Mouse (Mus musculus) G1E (cell line): ENCODE measurements at regions not wholly inside any gene's neighbourhood (a gene's known extent, or its start where the extent isn't known, plus 50 kb on each side); places are given as distances from the start of the nearest gene placed in this dataset.

ENCODE experiments used
- CTCF ChIP-seq: IDR thresholded peaks from 2 replicates; pipeline ENCODE4 v1.5.1; 2012; ENCODE audit warnings: low read depth, low read length, inconsistent platforms, mixed read lengths
- GATA1 ChIP-seq: IDR thresholded peaks from 2 replicates; pipeline ENCODE4 v1.6.1; 2012; ENCODE audit warnings: borderline replicate concordance, low read length, inconsistent platforms, mixed read lengths
- GATA2 ChIP-seq: IDR thresholded peaks from 2 replicates; pipeline ENCODE4 v1.6.1; 2012; ENCODE audit warnings: low read depth, low read length, inconsistent platforms, borderline replicate concordance
- POLR2AphosphoS5 ChIP-seq: IDR thresholded peaks from 2 replicates; pipeline ENCODE4 v1.6.1; 2012; ENCODE audit warnings: low read depth, low read length, inconsistent platforms; ENCODE audit not compliant: insufficient replicate concordance
- TAL1 ChIP-seq: conservative IDR thresholded peaks from 2 replicates; pipeline ENCODE4 v1.6.1; 2012; ENCODE audit warnings: low read depth, low read length, inconsistent platforms, mixed read lengths

DNA sequence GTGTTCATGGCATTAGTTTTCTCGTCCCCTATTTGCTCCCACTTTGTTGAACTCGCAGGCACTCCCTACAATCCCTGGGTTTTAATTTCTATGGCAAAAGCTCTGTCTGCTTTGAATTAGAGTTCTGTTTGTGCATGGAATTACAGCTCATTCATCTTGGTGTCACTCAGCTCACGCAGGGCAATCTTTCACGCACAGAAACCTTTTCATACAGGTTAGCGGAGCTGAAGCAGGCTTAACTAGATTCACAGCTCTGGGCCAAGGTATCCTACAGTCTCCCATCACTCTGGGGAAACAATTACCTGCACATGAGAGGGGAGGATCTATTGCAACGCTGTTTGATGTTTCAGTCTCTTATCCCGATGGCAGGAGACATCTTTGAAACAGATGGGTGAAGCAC, 95.3 kb upstream of the Kbtbd8 start:
- no peak for TF ChIP-seq CTCF
- no peak for TF ChIP-seq GATA2
- no peak for TF ChIP-seq GATA1
- no peak for TF ChIP-seq POLR2AphosphoS5
- no peak for TF ChIP-seq TAL1
